Mouse (Mus musculus) ovary, postnatal 14 days (tissue): Measurements from ENCODE around the gene Bri3.
"Not testable (repeated sequence)": the region's sequence is repeated elsewhere in the genome, so short reads cannot be mapped to it uniquely, and the experiment has no call there.

Source experiments
- DNase-seq: peaks from one replicate; pipeline ENCODE4 v3.0.0; 2022; ENCODE audit warnings: low spot score

Bri3 gene

GRCm38 (mm10) chr5:144359886-144360285 lies 115.6 kb downstream of the Bri3 start:
- DNase-seq: no peak

- DNase-seq: no peak
Measured at GRCm38 (mm10) chr5:144360346-144360745, 116.1 kb downstream of the Bri3 start.

- no peak for DNase-seq
Measured at GRCm38 (mm10) chr5:144364680-144365357, 120.6 kb downstream of the Bri3 start.

- DNase-seq: not testable (repeated sequence)
Measured at GRCm38 (mm10) chr5:144366551-144366950, 122.3 kb downstream of the Bri3 start.

- DNase-seq: no peak
Measured at GRCm38 (mm10) chr5:144368661-144369205, 124.5 kb downstream of the Bri3 start.

GRCm38 (mm10) chr5:144370986-144371385 lies 126.7 kb downstream of the Bri3 start:
- no peak for DNase-seq

- no peak for DNase-seq
Measured at GRCm38 (mm10) chr5:144372177-144372576, 127.9 kb downstream of the Bri3 start.

- no peak for DNase-seq
Measured at GRCm38 (mm10) chr5:144372885-144373284, 128.6 kb downstream of the Bri3 start.

GRCm38 (mm10) chr5:144379431-144379830 lies 135.2 kb downstream of the Bri3 start:
- no peak for DNase-seq

- DNase-seq: no peak
Measured at GRCm38 (mm10) chr5:144380689-144381088, 136.5 kb downstream of the Bri3 start.

GRCm38 (mm10) chr5:144381782-144382181 lies 137.5 kb downstream of the Bri3 start:
- DNase-seq: no peak

- no peak for DNase-seq
Measured at GRCm38 (mm10) chr5:144383936-144384335, 139.7 kb downstream of the Bri3 start.

- peak; percentile 54 for DNase-seq
Measured at GRCm38 (mm10) chr5:144387851-144388250, 143.6 kb downstream of the Bri3 start.

GRCm38 (mm10) chr5:144394142-144394541 lies 149.9 kb downstream of the Bri3 start:
- no peak for DNase-seq

GRCm38 (mm10) chr5:144397566-144397965 lies 153.3 kb downstream of the Bri3 start:
- no peak for DNase-seq

- no peak for DNase-seq
Measured at GRCm38 (mm10) chr5:144400821-144401220, 156.6 kb downstream of the Bri3 start.

- no peak for DNase-seq
Measured at GRCm38 (mm10) chr5:144406256-144406655, 162.0 kb downstream of the Bri3 start.

GRCm38 (mm10) chr5:144410666-144411065 lies 166.4 kb downstream of the Bri3 start:
- no peak for DNase-seq

- no peak for DNase-seq
Measured at GRCm38 (mm10) chr5:144411702-144412101, 167.5 kb downstream of the Bri3 start.

GRCm38 (mm10) chr5:144412781-144413180 lies 168.5 kb downstream of the Bri3 start:
- no peak for DNase-seq

- DNase-seq: no peak
Measured at GRCm38 (mm10) chr5:144418456-144418855, 174.2 kb downstream of the Bri3 start.

- no peak for DNase-seq
Measured at GRCm38 (mm10) chr5:144420001-144420400, 175.8 kb downstream of the Bri3 start.

- no peak for DNase-seq
Measured at GRCm38 (mm10) chr5:144426697-144427096, 182.5 kb downstream of the Bri3 start.

GRCm38 (mm10) chr5:144427861-144428260 lies 183.6 kb downstream of the Bri3 start:
- no peak for DNase-seq
